In the genomic region with DNA sequence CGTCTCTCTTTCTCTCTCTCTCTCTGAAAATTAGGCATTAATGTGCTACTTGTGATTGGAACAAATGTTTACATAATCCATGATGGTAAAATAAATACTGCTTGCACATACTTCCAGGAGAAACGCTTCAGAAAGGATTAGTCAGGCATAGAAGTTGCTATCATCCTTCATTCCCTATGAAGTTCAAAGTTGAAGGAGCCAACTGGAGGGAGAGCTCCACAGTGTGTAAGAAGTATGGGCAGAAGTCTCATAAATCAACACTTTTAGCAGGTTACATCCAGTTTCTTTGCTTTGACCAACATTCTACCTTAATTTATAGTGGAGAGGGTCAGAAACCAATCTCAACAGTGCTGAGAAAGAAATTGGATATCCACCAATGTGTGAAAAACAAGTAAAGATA, we compare ENCODE assay signal across 30 mouse cellular contexts.
DNase-seq lines count a peak whose midpoint lies in the region; ATAC-seq and TF ChIP-seq lines count a peak whose summit lies in the region.
"Had no signal": no experiment of that assay in that cellular context is flagged by ENCODE, and none has a peak within 500 bp of the region (broad histone marks: within the 10 kb centered on the region; RNA-seq: fewer than 3 reads in every experiment).

No protein-coding gene starts in this region.

- TF ChIP-seq POLR2A in myocyte (IDR thresholded peaks at IDR 0.05; ENCODE audit: insufficient read length, low read depth) = no peak

- no peaks in the 10 kb centered on the region for H3K36me3 ChIP-seq in intestine, embryonic 14.5 days (ENCODE audit: control insufficient read depth, insufficient read depth, low read length)
- no peaks in the 10 kb centered on the region for H3K36me3 ChIP-seq in intestine, embryonic 15.5 days
- H3K36me3 ChIP-seq in limb, embryonic 12.5 days = no peaks in the 10 kb centered on the region
- H3K36me3 ChIP-seq in limb, embryonic 10.5 days = no peaks in the 10 kb centered on the region
- H3K36me3 ChIP-seq in myocyte (ENCODE audit: control insufficient read depth, insufficient read depth) = no peaks in the 10 kb centered on the region
- H3K36me3 ChIP-seq: forebrain, embryonic 10.5 days; forebrain, embryonic 15.5 days; heart, embryonic 10.5 days; hindbrain, embryonic 13.5 days; liver, embryonic 15.5 days; midbrain, embryonic 12.5 days; neural tube, embryonic 15.5 days had no signal

- no peak for DNase-seq in intestine, embryonic 14.5 days (ENCODE audit: low spot score)
- no peak for DNase-seq in limb, embryonic 10.5 days (ENCODE audit: low spot score)
- DNase-seq in NIH3T3 (ENCODE audit: low read depth) = peak; percentile 17
- DNase-seq in cerebellum, postnatal 14 days = no peak
- DNase-seq: adrenal gland, postnatal 25 days; cerebellum, adult 11-12 months; cerebellum, adult 9-11 months; gastrocnemius, postnatal 25 days; heart, adult 11 months; heart, postnatal 4 days; kidney, adult 18-20 months; layer of hippocampus, postnatal 36 days; left cerebral cortex, postnatal 4 days; lung, postnatal 4 days; retina, postnatal 1 day; right cerebral cortex, postnatal 14 days; thymus, adult 18-20 months; thymus, postnatal 25 days had no signal

- H3K79me2 ChIP-seq in myocyte (ENCODE audit: control insufficient read depth, insufficient read depth) = no peaks in the 10 kb centered on the region

- 0 out of 2 replicates have a peak overlapping the region, but pooled peaks have one; percentile 3 for H3K4me2 ChIP-seq in intestine, embryonic 14.5 days (ENCODE audit: low read length)
- no peak overlapping the region for H3K4me2 ChIP-seq in intestine, embryonic 15.5 days (replicated peaks)
- H3K4me2 ChIP-seq in limb, embryonic 12.5 days = no peak overlapping the region
- H3K4me2 ChIP-seq in myocyte (ENCODE audit: low read depth) = peak overlapping the region; percentile 42
- H3K4me2 ChIP-seq: forebrain, embryonic 15.5 days; hindbrain, embryonic 13.5 days; liver, embryonic 15.5 days; midbrain, embryonic 12.5 days; neural tube, embryonic 15.5 days had no signal

- H3K27me3 ChIP-seq in intestine, embryonic 14.5 days (replicated peaks; ENCODE audit: control insufficient read depth, insufficient read depth, low read length) = no peaks in the 10 kb centered on the region
- no peaks in the 10 kb centered on the region for H3K27me3 ChIP-seq in intestine, embryonic 15.5 days (replicated peaks)
- H3K27me3 ChIP-seq in limb, embryonic 12.5 days = no peaks in the 10 kb centered on the region
- H3K27me3 ChIP-seq in limb, embryonic 10.5 days (ENCODE audit: low read depth, poor library complexity, severe bottlenecking) = no peaks in the 10 kb centered on the region
- H3K27me3 ChIP-seq in myocyte (ENCODE audit: control insufficient read depth, insufficient read depth, insufficient read length) = no peaks in the 10 kb centered on the region
- H3K27me3 ChIP-seq: forebrain, embryonic 15.5 days; hindbrain, embryonic 13.5 days; liver, embryonic 15.5 days; megakaryocyte, embryonic 14.5 days; midbrain, embryonic 12.5 days; neural tube, embryonic 15.5 days had no signal

- no peak overlapping the region for H3ac ChIP-seq in myocyte (ENCODE audit: control insufficient read depth, insufficient read length)

- no peak overlapping the region for H3K4me3 ChIP-seq in intestine, embryonic 14.5 days (ENCODE audit: low read depth, low read length)
- H3K4me3 ChIP-seq in intestine, embryonic 15.5 days (replicated peaks) = no peak overlapping the region
- no peak overlapping the region for H3K4me3 ChIP-seq in limb, embryonic 12.5 days (replicated peaks)
- H3K4me3 ChIP-seq in limb, embryonic 10.5 days = no peak overlapping the region
- no peak overlapping the region for H3K4me3 ChIP-seq in myocyte
- H3K4me3 ChIP-seq: forebrain, embryonic 10.5 days; forebrain, embryonic 15.5 days; heart, embryonic 10.5 days; hindbrain, embryonic 13.5 days; liver, embryonic 15.5 days; megakaryocyte, embryonic 14.5 days; midbrain, embryonic 12.5 days; neural tube, embryonic 15.5 days had no signal

- no peak overlapping the region for H3K9ac ChIP-seq in intestine, embryonic 14.5 days (ENCODE audit: low read length)
- H3K9ac ChIP-seq in intestine, embryonic 15.5 days = no peak overlapping the region
- no peak overlapping the region for H3K9ac ChIP-seq in limb, embryonic 12.5 days (replicated peaks)
- H3K9ac ChIP-seq: forebrain, embryonic 15.5 days; hindbrain, embryonic 13.5 days; liver, embryonic 15.5 days; midbrain, embryonic 12.5 days; neural tube, embryonic 15.5 days had no signal

- 16% methylated on average over 2 of the region's 2 CpGs for WGBS in intestine, embryonic 14.5 days
- WGBS in intestine, embryonic 15.5 days = 17% methylated on average over 2 of the region's 2 CpGs
- 53% methylated on average over 2 of the region's 2 CpGs for WGBS in limb, embryonic 12.5 days
- 59% methylated on average over 2 of the region's 2 CpGs for WGBS in limb, embryonic 10.5 days

- no peak overlapping the region for H3K27ac ChIP-seq in intestine, embryonic 14.5 days (ENCODE audit: low read depth)
- no peak overlapping the region for H3K27ac ChIP-seq in intestine, embryonic 15.5 days
- 0 out of 2 replicates have a peak overlapping the region, but pooled peaks have one; percentile 25 for H3K27ac ChIP-seq in limb, embryonic 12.5 days
- H3K27ac ChIP-seq in limb, embryonic 10.5 days = no peak overlapping the region
- H3K27ac ChIP-seq: forebrain, embryonic 10.5 days; forebrain, embryonic 15.5 days; heart, embryonic 10.5 days; hindbrain, embryonic 13.5 days; liver, embryonic 15.5 days; midbrain, embryonic 12.5 days; neural tube, embryonic 15.5 days had no signal

- H3K9me3 ChIP-seq in intestine, embryonic 14.5 days (ENCODE audit: control insufficient read depth, low read length) = no peaks in the 10 kb centered on the region
- no peaks in the 10 kb centered on the region for H3K9me3 ChIP-seq in intestine, embryonic 15.5 days
- H3K9me3 ChIP-seq in limb, embryonic 12.5 days = no peaks in the 10 kb centered on the region
- no peaks in the 10 kb centered on the region for H3K9me3 ChIP-seq in limb, embryonic 10.5 days (replicated peaks)
- H3K9me3 ChIP-seq: forebrain, embryonic 10.5 days; forebrain, embryonic 15.5 days; heart, embryonic 10.5 days; hindbrain, embryonic 13.5 days; liver, embryonic 15.5 days; midbrain, embryonic 12.5 days; neural tube, embryonic 15.5 days had no signal

- no peak for ATAC-seq in intestine, embryonic 14.5 days (replicated peaks; ENCODE audit: low FRiP score, low TSS enrichment, low read depth)
- no peak for ATAC-seq in intestine, embryonic 15.5 days
- ATAC-seq in limb, embryonic 12.5 days (ENCODE audit: insufficient number of reproducible peaks, insufficient read depth, low FRiP score, low TSS enrichment, low read depth) = no peak
- ATAC-seq: CD4-positive, CD25-positive, alpha-beta regulatory T cell, adult 4 months; forebrain, embryonic 15.5 days had no signal

- peaks cover 8% of the 10 kb centered on the region; the same call in 1 of the 2 replicates for H3K4me1 ChIP-seq in intestine, embryonic 14.5 days (replicated peaks; ENCODE audit: control insufficient read depth, insufficient read depth, low read length)
- 0 out of 2 replicates have a peak, but pooled peaks cover 4% of the 10 kb centered on the region for H3K4me1 ChIP-seq in intestine, embryonic 15.5 days (replicated peaks)
- peaks cover 14% of the 10 kb centered on the region for H3K4me1 ChIP-seq in limb, embryonic 12.5 days (replicated peaks)
- peaks cover 9% of the 10 kb centered on the region for H3K4me1 ChIP-seq in limb, embryonic 10.5 days
- H3K4me1 ChIP-seq: forebrain, embryonic 10.5 days; forebrain, embryonic 15.5 days; liver, embryonic 15.5 days; megakaryocyte, embryonic 14.5 days; midbrain, embryonic 12.5 days; neural tube, embryonic 15.5 days had no signal

TF ChIP-seq in myocyte, 11 proteins besides CTCF, POLR2A, EP300 and RAD21:
- no peak for TF ChIP-seq MAX (IDR thresholded peaks at IDR 0.05; ENCODE audit: low read depth)
- no peak for TF ChIP-seq REST (IDR thresholded peaks at IDR 0.05; ENCODE audit: insufficient read depth, insufficient read length)
- no peak for TF ChIP-seq E2F4 (IDR thresholded peaks at IDR 0.05; ENCODE audit: insufficient read depth)
- TF ChIP-seq CEBPB (IDR thresholded peaks at IDR 0.05; ENCODE audit: insufficient read depth, poor library complexity, severe bottlenecking) = no peak
- no peak for TF ChIP-seq TCF3 (IDR thresholded peaks at IDR 0.05; ENCODE audit: insufficient read length, low read depth)
- no peak for TF ChIP-seq POLR2AphosphoS2 (IDR thresholded peaks at IDR 0.05; ENCODE audit: insufficient read length, low read depth)
- TF ChIP-seq USF1 (IDR thresholded peaks at IDR 0.05; ENCODE audit: low read depth) = no peak
- no peak for TF ChIP-seq TCF12 (IDR thresholded peaks at IDR 0.05; ENCODE audit: insufficient read depth, poor library complexity, severe bottlenecking)
- no peak for TF ChIP-seq MYOG (IDR thresholded peaks at IDR 0.05; ENCODE audit: control insufficient read depth in 1 of 3, insufficient read depth in 1 of 3, insufficient read length in 2 of 3, low read depth in 2 of 3)
- no peak for TF ChIP-seq MYOD1 (IDR thresholded peaks at IDR 0.05; ENCODE audit: control insufficient read depth in 1 of 3, insufficient read length in 2 of 3, low read depth in 2 of 3)
- no peak for TF ChIP-seq SRF (IDR thresholded peaks at IDR 0.05; ENCODE audit: control insufficient read depth, insufficient read length, low read depth)

Comparison
In these comparisons a context has a peak if more than half of its experiments do, and no peak if none do; other contexts are left out.
1. H3K4me2 ChIP-seq: peak in intestine, embryonic 14.5 days (single experiment) and myocyte (single experiment); none in intestine, embryonic 15.5 days (single experiment) and limb, embryonic 12.5 days (single experiment).